Mouse (Mus musculus): ENCODE data around the gene Nrp2. TPM values are rescaled to one million over a fixed set of nuclear protein-coding genes. Genes with fewer than 3 reads are reported as not detected.

The Nrp2 gene
- 10 to 100 TPM; 43.2 to 58.5 TPM for total RNA-seq (2021)
- long read RNA-seq, experiment 1, full-length matches to known transcripts = 2 of 6 reads
- long read RNA-seq, experiment 1, partial matches to known transcripts = 1 of 6 reads
- long read RNA-seq, experiment 1, other reads (novel, unspliced or antisense) = 3 of 6 reads
- long read RNA-seq, experiment 2, full-length matches to known transcripts = 3 of 13 reads
- long read RNA-seq, experiment 2, partial matches to known transcripts = 1 of 13 reads
- long read RNA-seq, experiment 2, other reads (novel, unspliced or antisense) = 9 of 13 reads

DNA sequence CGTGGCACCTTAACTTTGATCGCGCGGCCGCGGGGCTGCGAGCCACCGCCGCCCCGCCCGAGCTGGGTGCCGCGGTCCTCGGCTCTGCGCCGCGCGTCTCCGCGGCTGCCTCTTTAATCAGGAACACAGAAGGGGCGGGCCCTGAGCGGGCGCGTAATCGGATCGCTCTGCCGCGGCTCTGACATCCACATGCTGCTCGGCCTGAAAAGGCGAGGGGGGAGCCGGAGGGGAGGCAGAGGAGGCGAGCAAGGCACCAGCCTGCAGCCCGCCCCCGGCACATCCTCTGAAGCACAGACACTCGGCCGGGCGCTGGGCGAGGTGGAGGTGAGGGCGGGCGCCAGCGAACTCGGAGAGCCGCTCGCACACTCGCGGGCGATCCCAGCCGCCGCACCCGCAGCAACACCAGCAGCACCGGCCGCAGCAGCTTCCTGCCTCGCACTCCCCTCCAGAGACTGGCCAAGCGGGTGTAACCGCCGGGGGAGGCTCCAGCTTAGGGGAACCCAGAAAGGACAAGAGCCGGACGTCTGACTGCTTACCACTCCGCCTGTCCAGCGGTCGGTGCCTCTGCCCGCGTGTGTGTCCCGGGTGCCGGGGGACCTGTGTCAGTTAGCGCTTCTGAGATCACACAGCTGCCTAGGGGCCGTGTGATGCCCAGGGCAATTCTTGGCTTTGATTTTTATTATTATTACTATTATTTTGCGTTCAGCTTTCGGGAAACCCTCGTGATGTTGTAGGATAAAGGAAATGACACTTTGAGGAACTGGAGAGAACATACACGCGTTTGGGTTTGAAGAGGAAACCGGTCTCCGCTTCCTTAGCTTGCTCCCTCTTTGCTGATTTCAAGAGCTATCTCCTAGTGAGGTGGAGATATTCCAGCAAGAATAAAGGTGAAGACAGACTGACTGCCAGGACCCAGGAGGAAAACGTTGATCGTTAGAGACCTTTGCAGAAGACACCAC is at the start of gene Nrp2:
Nrp2 (plus strand) TSS at position 128 of the 959 bp plus-strand sequence.
- DNase-seq = peak; percentile 90

- DNase-seq = no peak
Observed at GRCm38 (mm10) chr1:62654436-62654835, 48.6 kb upstream of the Nrp2 start.

GRCm38 (mm10) chr1:62664960-62665645 is 38.0 kb upstream of the Nrp2 start:
- peak; percentile 39 for DNase-seq

GRCm38 (mm10) chr1:62665771-62666730 is 37.0 kb upstream of the Nrp2 start:
- peak; percentile 7 for DNase-seq

DNA sequence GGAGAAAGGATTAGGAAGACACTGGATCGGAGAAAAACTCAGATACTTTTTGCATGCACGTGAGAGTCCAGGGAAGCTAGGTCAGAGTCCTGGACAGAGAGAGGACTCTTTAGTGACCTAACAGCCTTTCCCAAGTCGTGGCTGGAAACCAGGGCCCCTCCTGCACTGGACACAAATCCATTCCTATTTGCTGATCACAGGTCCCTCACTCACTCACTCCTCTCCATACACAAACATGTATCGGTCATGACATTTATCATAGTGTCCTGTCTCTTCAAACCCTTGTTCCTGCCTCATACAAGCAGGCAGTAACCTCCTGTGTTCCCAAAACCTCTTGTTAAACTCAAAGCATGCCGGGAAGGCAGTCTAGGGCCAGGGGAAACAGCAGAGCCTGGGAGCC is 36.3 kb upstream of the Nrp2 start:
- DNase-seq = no peak

GRCm38 (mm10) chr1:62678611-62679344 is 24.3 kb upstream of the Nrp2 start:
- DNase-seq = no peak

DNA sequence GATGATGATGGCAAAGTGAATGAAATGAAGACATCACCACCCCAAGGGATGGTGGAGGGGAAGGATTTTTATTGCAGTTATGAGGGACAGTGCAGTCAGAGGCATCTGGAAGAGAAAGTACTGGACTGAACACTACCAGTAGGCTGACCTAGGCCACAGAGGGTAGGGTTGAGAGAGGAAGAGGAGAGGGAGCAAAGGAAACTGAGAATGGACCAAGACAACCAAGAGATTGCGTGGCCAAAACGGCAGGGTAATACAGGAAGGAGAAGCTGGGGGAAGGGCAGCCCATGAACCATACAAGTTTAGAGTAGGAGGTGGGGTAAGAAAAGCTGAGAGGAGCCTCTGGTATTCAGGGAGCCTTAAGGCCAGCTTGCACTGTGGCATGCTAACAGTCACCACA is 23.6 kb upstream of the Nrp2 start:
- no peak for DNase-seq

DNA sequence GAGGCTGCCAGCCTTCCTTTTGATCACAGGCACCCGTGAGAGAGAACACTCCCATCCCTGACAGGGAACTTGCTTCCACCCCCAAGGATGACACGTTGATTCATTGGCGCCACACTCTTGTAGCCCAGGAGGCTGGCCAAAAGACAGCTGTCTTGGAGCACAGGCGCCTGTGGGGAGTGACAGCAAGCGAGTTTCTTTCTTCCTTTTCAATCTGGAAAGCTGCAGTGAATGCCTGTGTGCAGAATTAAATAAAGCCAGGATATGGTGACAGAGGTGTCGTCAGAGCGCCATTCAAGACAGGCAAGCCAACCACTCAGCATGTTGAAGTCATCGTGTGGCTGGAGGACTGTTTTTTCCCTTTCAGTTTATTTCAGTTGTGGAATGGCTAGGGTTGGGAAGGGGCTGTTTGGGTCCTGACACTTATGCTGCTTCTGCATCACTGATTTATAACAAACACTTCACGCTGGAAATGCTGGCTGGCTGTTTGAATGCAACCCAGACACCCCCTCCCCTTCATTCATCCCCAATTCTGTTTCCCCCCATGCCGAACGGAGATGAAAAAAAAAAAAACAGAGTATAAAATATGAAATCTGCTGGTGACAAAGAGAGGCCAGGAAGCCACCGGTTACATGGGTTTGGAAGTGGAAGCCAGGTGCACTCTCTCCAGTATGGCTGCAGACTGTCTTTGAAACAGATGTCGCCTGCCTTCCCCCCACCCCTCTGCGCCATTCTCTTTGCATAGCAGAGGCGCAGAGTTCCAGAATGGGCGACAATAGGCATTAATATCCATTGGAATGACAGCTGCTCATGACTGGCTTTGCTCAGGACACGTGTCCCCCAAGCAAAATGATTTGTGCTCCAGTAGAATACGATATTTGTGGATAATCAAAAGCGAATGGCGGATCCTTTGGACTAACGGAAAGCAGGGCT is 20.4 kb upstream of the Nrp2 start:
- DNase-seq = no peak

- DNase-seq = no peak
Observed at GRCm38 (mm10) chr1:62683498-62683897, 19.6 kb upstream of the Nrp2 start.

- no peak for DNase-seq
Observed at GRCm38 (mm10) chr1:62687511-62687910, 15.6 kb upstream of the Nrp2 start.

- no peak for DNase-seq
Observed at GRCm38 (mm10) chr1:62691175-62691574, 11.9 kb upstream of the Nrp2 start.

DNA sequence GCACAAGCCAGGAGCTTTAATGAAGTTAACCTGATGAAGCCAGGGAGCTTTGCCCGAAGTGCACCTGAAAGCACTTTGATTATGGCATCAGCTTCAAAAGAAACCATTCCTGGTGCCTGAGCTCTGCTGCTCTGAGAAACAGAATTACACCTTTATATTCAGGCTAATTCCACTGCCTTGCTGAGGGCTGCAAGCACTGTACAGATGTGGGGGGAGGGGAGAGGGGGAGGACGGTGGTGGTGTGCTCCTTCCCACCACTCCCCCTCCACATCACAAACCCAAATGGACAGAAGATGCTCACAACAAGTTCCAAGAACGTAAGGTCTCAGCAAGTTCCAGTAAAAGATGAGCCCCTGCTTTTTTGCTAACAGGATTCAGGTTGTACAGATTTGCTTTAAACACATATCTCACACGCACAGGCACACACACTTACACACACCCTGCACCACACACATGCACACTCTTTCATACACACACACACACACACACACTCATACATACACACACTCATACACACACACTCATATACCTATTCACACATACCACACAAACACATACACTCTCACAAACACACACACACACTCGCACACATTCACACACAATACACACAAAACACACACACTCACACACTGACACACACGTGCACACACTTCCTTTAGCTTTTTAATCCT is 6.6 kb upstream of the Nrp2 start:
- DNase-seq = no peak

DNA sequence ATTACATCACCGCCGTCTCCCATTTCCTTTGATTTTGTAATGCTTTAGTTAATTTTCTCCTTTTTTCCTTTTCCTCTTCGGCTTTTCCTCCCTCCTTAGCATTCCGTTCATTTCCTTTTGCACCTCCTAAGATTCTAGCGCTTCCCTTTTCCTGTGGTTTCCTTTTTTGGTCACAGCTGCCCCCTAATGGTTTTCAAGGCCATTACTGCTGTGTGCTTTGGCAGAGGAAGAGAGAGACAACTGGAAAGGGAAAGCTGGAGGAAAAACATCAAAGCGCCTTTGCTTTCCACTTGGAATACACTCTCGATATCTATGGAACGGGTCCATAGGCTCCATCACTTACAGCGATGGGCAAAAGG is 6.1 kb upstream of the Nrp2 start:
- peak; percentile 52 for DNase-seq

DNA sequence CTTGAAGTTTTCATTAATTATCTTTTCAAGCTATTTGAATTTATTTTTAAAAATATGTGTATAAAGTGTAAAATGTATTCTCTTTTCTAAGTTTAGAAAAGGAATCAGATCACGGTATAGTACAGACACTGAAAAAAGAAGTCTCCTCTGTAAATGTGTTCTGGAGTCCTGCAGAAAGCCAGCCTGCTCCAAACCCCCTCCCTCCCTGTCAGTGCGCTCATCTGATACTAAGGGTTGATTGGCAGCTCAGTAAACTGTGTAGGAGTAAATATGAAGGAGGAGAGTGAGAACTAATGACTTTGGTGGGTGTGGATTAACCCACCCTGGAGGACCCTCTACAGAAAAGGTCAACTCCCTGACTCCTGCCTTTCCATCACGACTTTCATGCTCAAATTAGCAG is 5.7 kb upstream of the Nrp2 start:
- DNase-seq = no peak

DNA sequence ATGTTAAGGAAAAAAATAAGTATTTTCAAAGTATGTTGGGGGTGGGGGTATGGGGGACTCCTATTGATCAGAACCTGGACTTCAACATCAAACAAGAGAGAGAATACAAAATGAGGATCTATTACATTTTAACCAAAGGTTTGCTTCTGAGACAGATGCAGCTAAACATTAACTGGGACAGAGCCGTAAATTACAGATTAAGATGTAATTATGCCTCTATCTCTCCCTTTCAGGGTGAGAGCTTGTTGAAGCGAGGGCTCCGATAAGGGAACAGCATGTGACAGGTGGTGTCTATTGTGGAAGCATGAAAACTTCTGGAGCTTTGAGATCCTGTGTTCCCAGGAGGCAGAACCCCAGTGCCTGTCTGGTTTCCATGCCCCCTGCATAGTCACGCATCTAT is 3.3 kb upstream of the Nrp2 start:
- DNase-seq = no peak

- peak; percentile 87 for DNase-seq
Observed at GRCm38 (mm10) chr1:62701065-62701921, 1.8 kb upstream of the Nrp2 start.

DNA sequence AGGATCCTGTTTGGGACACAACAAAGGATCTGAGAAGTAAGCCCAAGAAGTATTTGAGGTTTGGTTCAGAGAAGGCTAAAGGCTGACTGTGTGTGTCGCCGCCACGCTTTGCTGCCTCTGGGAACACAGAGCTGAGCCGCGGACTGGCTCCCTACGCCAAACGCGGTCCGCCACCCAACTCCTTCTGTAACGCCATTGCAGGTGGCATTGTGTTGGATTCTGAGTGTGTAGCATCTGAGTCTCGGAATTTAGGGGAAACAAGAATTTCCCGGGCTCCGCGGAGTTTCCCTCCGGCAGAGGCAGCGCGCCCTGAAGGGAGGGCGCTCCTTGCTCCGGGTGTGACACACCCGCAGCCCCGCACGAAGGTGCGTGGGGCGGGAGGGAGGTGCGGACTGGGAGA is 342 bp upstream of the Nrp2 start:
- DNase-seq = no peak
